ENCODE assay signal across 14 mouse cellular contexts in genomic region chr13:71690069-71690817, GRCm38 (mm10).
DNase-seq lines count a peak whose midpoint lies in the region; ATAC-seq and TF ChIP-seq lines count a peak whose summit lies in the region.
"Had no signal": no experiment of that assay in that cellular context is flagged by ENCODE, and none has a peak within 500 bp of the region (broad histone marks: within the 10 kb centered on the region; RNA-seq: fewer than 3 reads in every experiment).

No protein-coding gene starts in this region.

- ATAC-seq in hindbrain, embryonic 15.5 days (ENCODE audit: low FRiP score, low read depth) = 0 out of 2 replicates have a peak, but pooled peaks have one; percentile 30
- no peak for ATAC-seq in midbrain, postnatal 0 days (ENCODE audit: low FRiP score)
- ATAC-seq in liver, embryonic 11.5 days (replicated peaks; ENCODE audit: low FRiP score) = no peak

- DNase-seq in embryo, embryonic 10 days (ENCODE audit: low spot score) = peak; percentile 27
- no peak for DNase-seq in embryo, embryonic 9.5 days (ENCODE audit: extremely low spot score)
- DNase-seq in forebrain, embryonic 10.5 days (ENCODE audit: extremely low spot score, low spot score) = no peak
- peak; percentile 17 for DNase-seq in midbrain, postnatal 0 days (ENCODE audit: low spot score)
- DNase-seq in T-cell, adult 2 months (ENCODE audit: low spot score) = no peak
- DNase-seq in liver, embryonic 11.5 days (ENCODE audit: low spot score) = no peak
- no peak for DNase-seq in layer of hippocampus, postnatal 25 days (ENCODE audit: extremely low spot score in 1 of 2, low spot score in 1 of 2)
- DNase-seq: gastrocnemius, postnatal 14 days; heart, postnatal 10 days; kidney, adult 8-10 months; thymus, adult 18-20 months had no signal

- no peaks in the 10 kb centered on the region for H3K36me3 ChIP-seq in forebrain, embryonic 10.5 days (replicated peaks)
- H3K36me3 ChIP-seq in hindbrain, embryonic 15.5 days = no peaks in the 10 kb centered on the region
- no peaks in the 10 kb centered on the region for H3K36me3 ChIP-seq in midbrain, postnatal 0 days (ENCODE audit: insufficient read depth, low read length)
- no peaks in the 10 kb centered on the region for H3K36me3 ChIP-seq in liver, embryonic 11.5 days (ENCODE audit: control insufficient read depth, insufficient read depth, low read length)
- H3K36me3 ChIP-seq: embryonic facial prominence, embryonic 15.5 days had no signal

- peaks cover 9% of the 10 kb centered on the region; the same call in 1 of the 2 replicates for H3K27me3 ChIP-seq in forebrain, embryonic 10.5 days (ENCODE audit: poor library complexity, severe bottlenecking)
- no peaks in the 10 kb centered on the region for H3K27me3 ChIP-seq in hindbrain, embryonic 15.5 days
- no peaks in the 10 kb centered on the region for H3K27me3 ChIP-seq in midbrain, postnatal 0 days (ENCODE audit: insufficient read depth, low read length)
- H3K27me3 ChIP-seq in liver, embryonic 11.5 days (replicated peaks; ENCODE audit: control insufficient read depth, insufficient read depth, low read length) = no peaks in the 10 kb centered on the region

- H3K4me2 ChIP-seq in hindbrain, embryonic 15.5 days = peak overlapping the region; percentile 28
- H3K4me2 ChIP-seq in midbrain, postnatal 0 days (ENCODE audit: low read depth, low read length, poor library complexity, severe bottlenecking) = peak overlapping the region; percentile 8; the same call in 1 of the 2 replicates
- no peak overlapping the region for H3K4me2 ChIP-seq in liver, embryonic 11.5 days
- H3K4me2 ChIP-seq: embryonic facial prominence, embryonic 15.5 days had no signal

- peak overlapping the region; percentile 30; the same call in 1 of the 2 replicates for H3K4me3 ChIP-seq in forebrain, embryonic 10.5 days
- H3K4me3 ChIP-seq in hindbrain, embryonic 15.5 days = no peak overlapping the region
- no peak overlapping the region; the same call in 1 of the 2 replicates for H3K4me3 ChIP-seq in midbrain, postnatal 0 days (ENCODE audit: low read depth, low read length)
- no peak overlapping the region for H3K4me3 ChIP-seq in liver, embryonic 11.5 days (ENCODE audit: low read depth, low read length)
- H3K4me3 ChIP-seq: embryonic facial prominence, embryonic 15.5 days had no signal

- no peak overlapping the region for H3K27ac ChIP-seq in forebrain, embryonic 10.5 days
- no peak overlapping the region for H3K27ac ChIP-seq in hindbrain, embryonic 15.5 days (replicated peaks)
- no peak overlapping the region for H3K27ac ChIP-seq in midbrain, postnatal 0 days (ENCODE audit: low read depth, low read length)
- no peak overlapping the region for H3K27ac ChIP-seq in liver, embryonic 11.5 days (ENCODE audit: low read depth, low read length)
- H3K27ac ChIP-seq: embryonic facial prominence, embryonic 15.5 days; liver, embryonic 14.5 days had no signal

- H3K9me3 ChIP-seq in forebrain, embryonic 10.5 days = no peaks in the 10 kb centered on the region
- H3K9me3 ChIP-seq in hindbrain, embryonic 15.5 days = no peaks in the 10 kb centered on the region
- H3K9me3 ChIP-seq in midbrain, postnatal 0 days (ENCODE audit: low read length) = no peaks in the 10 kb centered on the region
- no peaks in the 10 kb centered on the region for H3K9me3 ChIP-seq in liver, embryonic 11.5 days (ENCODE audit: control insufficient read depth, low read length)
- H3K9me3 ChIP-seq: embryonic facial prominence, embryonic 15.5 days had no signal

- H3K9ac ChIP-seq in hindbrain, embryonic 15.5 days = no peak overlapping the region
- no peak overlapping the region for H3K9ac ChIP-seq in midbrain, postnatal 0 days (replicated peaks; ENCODE audit: low read length, poor library complexity, severe bottlenecking)
- H3K9ac ChIP-seq in liver, embryonic 11.5 days (ENCODE audit: low read depth, low read length) = no peak overlapping the region
- H3K9ac ChIP-seq: embryonic facial prominence, embryonic 15.5 days; liver, embryonic 14.5 days had no signal

- H3K4me1 ChIP-seq in forebrain, embryonic 10.5 days = peaks cover 16% of the 10 kb centered on the region
- no peaks in the 10 kb centered on the region for H3K4me1 ChIP-seq in hindbrain, embryonic 15.5 days (replicated peaks)
- no peaks in the 10 kb centered on the region for H3K4me1 ChIP-seq in midbrain, postnatal 0 days (ENCODE audit: insufficient read depth, low read length)
- no peaks in the 10 kb centered on the region for H3K4me1 ChIP-seq in liver, embryonic 11.5 days (replicated peaks; ENCODE audit: control insufficient read depth, insufficient read depth, low read length)
- H3K4me1 ChIP-seq: embryonic facial prominence, embryonic 15.5 days had no signal

- TF ChIP-seq CTCF in midbrain, postnatal 0 days (IDR thresholded peaks at IDR 0.05) = no peak

- 26% methylated on average over 20 of the region's 20 CpGs for WGBS in forebrain, embryonic 10.5 days
- WGBS in hindbrain, embryonic 15.5 days = 23% methylated on average over 20 of the region's 20 CpGs
- 11% methylated on average over 20 of the region's 20 CpGs for WGBS in midbrain, postnatal 0 days
- WGBS in liver, embryonic 11.5 days = 26% methylated on average over 20 of the region's 20 CpGs

Comparison
In these comparisons a context has a peak if more than half of its experiments do, and no peak if none do; other contexts are left out.
1. DNase-seq: peak in embryo, embryonic 10 days (single experiment) and midbrain, postnatal 0 days (single experiment); none in embryo, embryonic 9.5 days (single experiment), forebrain, embryonic 10.5 days (single experiment), T-cell, adult 2 months (single experiment), liver, embryonic 11.5 days (single experiment) and layer of hippocampus, postnatal 25 days (0 of 2).